Mouse (Mus musculus) ES-E14 (cell line): ENCODE measurements around the gene Usp4. TPM values are rescaled to one million over a fixed set of nuclear protein-coding genes. Genes with fewer than 3 reads are reported as not detected.
A peak's percentile ranks its signal among the peaks of the same experiment; 100 is the strongest.

Experiments used
- DNase-seq: peaks from one replicate; pipeline ENCODE4 v3.0.0-alpha.2; 2013; ENCODE audit warnings: low read depth, low spot score
- H3K27ac ChIP-seq: 2 replicates; pipeline ENCODE4 v1.5.1; 2012; ENCODE audit warnings: low read depth, mild to moderate bottlenecking, low read length, moderate library complexity, mixed read lengths; ENCODE audit not compliant: poor library complexity, insufficient read depth, severe bottlenecking
- H3K36me3 ChIP-seq: 2 replicates; pipeline ENCODE4 v1.6.1; 2012; ENCODE audit warnings: mild to moderate bottlenecking, low read length, moderate library complexity, mixed read lengths; ENCODE audit not compliant: control insufficient read depth, poor library complexity, insufficient read depth, severe bottlenecking
- H3K4me1 ChIP-seq, 2 experiments: fragments of 150-350 bp in 1 of 2; sonication (generic) in 1 of 2; 2 replicates each; pipeline ENCODE4 v1.6.1; 2012; ENCODE audit warnings: low read length in 2 of 2, mild to moderate bottlenecking in 1 of 2, mixed read lengths in 1 of 2; ENCODE audit not compliant: control insufficient read depth in 2 of 2, insufficient read depth in 2 of 2, poor library complexity in 1 of 2
- H3K4me3 ChIP-seq, 2 experiments: fragments of 150-350 bp in 1 of 2; sonication (generic) in 1 of 2; 2 replicates each; pipeline ENCODE4 v1.5.1; 2012; ENCODE audit warnings: low read length in 2 of 2, low read depth in 1 of 2, mild to moderate bottlenecking in 1 of 2, mixed read lengths in 1 of 2; ENCODE audit not compliant: insufficient read depth in 1 of 2, poor library complexity in 1 of 2, severe bottlenecking in 1 of 2
- H3K9ac ChIP-seq: 2 replicates; pipeline ENCODE4 v1.6.1; 2012; ENCODE audit warnings: low read depth, mild to moderate bottlenecking, low read length, mixed read lengths; ENCODE audit not compliant: poor library complexity, insufficient read depth, severe bottlenecking
- H3K9me3 ChIP-seq: fragments of 150-350 bp; sonication (generic); 2 replicates; pipeline ENCODE4 v1.6.1; 2012; ENCODE audit warnings: low read depth, mild to moderate bottlenecking, low read length; ENCODE audit not compliant: control insufficient read depth, insufficient read depth
- CHD2 ChIP-seq: IDR thresholded peaks from 2 replicates; pipeline ENCODE4 v1.6.1; 2014; ENCODE audit warnings: mild to moderate bottlenecking, low read depth, low read length, inconsistent platforms
- HCFC1 ChIP-seq: IDR thresholded peaks from 2 replicates; pipeline ENCODE4 v1.6.1; 2012; ENCODE audit warnings: low read length, inconsistent platforms, borderline replicate concordance; ENCODE audit not compliant: insufficient read depth
- MAFK ChIP-seq: IDR thresholded peaks from 2 replicates; pipeline ENCODE4 v1.6.1; 2014; ENCODE audit warnings: mild to moderate bottlenecking, low read depth, low read length, inconsistent platforms; ENCODE audit not compliant: insufficient read depth
- ZC3H11A ChIP-seq: IDR thresholded peaks from 2 replicates; pipeline ENCODE4 v1.6.1; 2012; ENCODE audit warnings: low read depth, mild to moderate bottlenecking, inconsistent platforms, low read length, borderline replicate concordance
- ZNF384 ChIP-seq: IDR thresholded peaks from 2 replicates; pipeline ENCODE4 v1.6.1; 2012; ENCODE audit warnings: low read depth, low read length, inconsistent platforms
- in situ Hi-C, 2 experiments: fragments of 600-800 bp; cut with MboI; formaldehyde crosslinking; loops; one replicate each; pipeline ENCODE4 v1.15.1; 2025; ENCODE audit warnings: low sequenced_read_pairs in 2 of 2, inconsistent platforms in 1 of 2; ENCODE audit not compliant: unreplicated experiment in 2 of 2
- total RNA-seq: library from RNA; depleted of rRNA; stranded (reverse); fragments of 300-350 nt; gene quantifications from 2 replicates; pipeline ENCODE4 v1.2.3, GENCODE M21; 2012

Usp4 gene
- total RNA-seq, 1 experiment: 69.1 TPM

DNA sequence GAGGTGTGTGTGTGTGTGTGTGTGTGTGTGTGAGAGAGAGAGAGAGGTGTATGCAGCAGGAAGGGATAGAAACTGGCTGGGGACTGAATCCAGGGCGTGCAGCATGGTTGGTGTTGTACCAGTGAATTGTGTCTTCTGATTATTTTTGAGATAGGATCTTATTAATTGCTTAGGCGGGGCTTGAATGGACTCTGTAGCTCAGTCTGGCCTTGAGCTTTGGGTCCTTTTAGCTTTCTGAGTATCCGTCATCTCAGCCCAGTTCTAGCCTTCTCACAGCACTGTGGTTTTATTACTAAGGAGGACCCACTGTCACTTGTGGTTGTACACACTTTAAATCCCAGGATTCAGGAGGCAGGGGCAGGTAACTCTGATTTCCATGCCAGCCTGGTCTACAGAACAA is 4.3 kb upstream of the Usp4 start:
- H3K36me3 ChIP-seq: peaks cover 8% of the 10 kb centered on the region; the same call in 1 of the 2 replicates
- H3K9ac ChIP-seq: no peak overlapping the region
- DNase-seq: no peak
- H3K4me3 ChIP-seq: no peak overlapping the region
- H3K9me3 ChIP-seq: no peaks in the 10 kb centered on the region
- no peak for TF ChIP-seq MAFK
- no peak for TF ChIP-seq ZNF384
- no peak for TF ChIP-seq ZC3H11A
- TF ChIP-seq HCFC1: no peak
- TF ChIP-seq CHD2: no peak
- no peak overlapping the region for H3K27ac ChIP-seq
- in situ Hi-C loops: no loop called here
- H3K4me1 ChIP-seq: peaks cover 4 to 6% of the 10 kb centered on the region in 2 experiments

DNA sequence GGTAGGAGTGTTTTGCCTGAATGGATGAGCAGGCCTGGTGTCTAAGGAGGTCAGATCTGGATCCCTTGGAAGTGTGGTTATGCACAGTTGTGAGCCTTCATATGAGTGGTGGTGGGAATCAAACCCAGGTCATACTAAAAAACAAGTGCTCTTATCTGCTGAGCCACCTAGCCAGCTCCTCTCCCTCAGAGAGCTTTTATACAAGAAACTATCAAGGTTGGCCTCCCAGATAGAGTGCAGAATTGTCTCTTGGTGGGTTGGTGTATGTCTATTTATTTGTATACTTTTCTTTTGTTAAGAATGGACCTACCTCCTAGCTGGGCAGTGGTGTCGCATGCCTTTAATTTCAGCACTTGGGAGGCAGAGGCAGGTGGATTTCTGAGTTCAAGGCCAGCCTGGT is 3.8 kb upstream of the Usp4 start:
- Histone ChIP-seq H3K4me1 (peaks cover 5 to 6% of the 10 kb centered on the region in 2 experiments), H3K9ac (no peak overlapping the region), H3K4me3 (no peak overlapping the region), H3K27ac (no peak overlapping the region), H3K36me3 (peaks cover 8% of the 10 kb centered on the region; the same call in 1 of the 2 replicates), H3K9me3 (no peaks in the 10 kb centered on the region)
- in situ Hi-C loops: no loop called here
- no peak for DNase-seq
- no peak for TF ChIP-seq ZNF384
- no peak for TF ChIP-seq MAFK
- TF ChIP-seq HCFC1: no peak
- TF ChIP-seq ZC3H11A: no peak
- no peak for TF ChIP-seq CHD2

DNA sequence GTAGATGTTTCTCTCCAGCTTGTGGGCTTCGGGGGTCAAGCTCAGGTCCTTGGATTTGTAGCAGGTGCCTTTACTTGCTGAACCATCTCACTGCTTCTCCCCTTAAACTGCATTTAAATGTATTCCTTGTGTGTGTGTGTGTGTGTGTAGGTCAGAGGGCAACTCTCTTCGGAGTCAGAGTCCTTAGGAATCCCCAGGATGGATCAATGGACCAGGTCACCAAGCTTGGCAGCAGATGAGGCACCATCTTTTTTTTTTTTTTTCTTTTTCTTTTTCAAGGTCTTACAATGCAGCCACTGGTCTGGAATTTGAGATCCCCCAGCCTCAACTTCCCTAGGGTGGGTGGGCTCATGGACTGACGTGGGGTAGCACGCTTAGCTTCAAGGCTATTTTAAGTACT is 3.2 kb upstream of the Usp4 start:
- in situ Hi-C loops: no loop called here
- Histone ChIP-seq H3K4me1 (peaks cover 5 to 6% of the 10 kb centered on the region in 2 experiments), H3K9ac (no peak overlapping the region), H3K36me3 (peaks cover 8% of the 10 kb centered on the region; the same call in 1 of the 2 replicates), H3K9me3 (no peaks in the 10 kb centered on the region), H3K27ac (no peak overlapping the region), H3K4me3 (no peak overlapping the region)
- no peak for DNase-seq
- TF ChIP-seq HCFC1 (no peak), ZNF384 (no peak), MAFK (no peak), ZC3H11A (no peak), CHD2 (no peak)

DNA sequence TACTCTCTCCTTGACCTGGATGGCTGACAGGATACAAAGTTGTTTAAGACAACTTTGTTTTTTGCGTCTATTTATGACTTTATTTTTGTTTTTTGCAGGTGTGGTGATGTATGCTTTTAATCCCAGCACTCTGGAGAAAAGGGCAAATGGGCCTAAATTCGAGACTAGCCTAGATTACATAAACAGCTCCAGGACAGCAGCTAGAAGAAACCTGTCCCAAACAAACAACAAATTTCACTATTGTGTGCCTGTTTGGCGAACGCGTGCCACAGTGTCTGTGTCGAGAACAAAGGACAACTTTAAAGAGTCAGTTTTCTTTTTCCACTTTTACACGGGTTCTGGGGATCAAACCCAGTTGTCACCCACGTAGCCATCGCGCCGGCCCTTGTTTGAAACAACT is 629 bp upstream of the Usp4 start:
- in situ Hi-C loops: no loop called here
- peaks cover 5% of the 10 kb centered on the region in 2 experiments for H3K4me1 ChIP-seq

DNA sequence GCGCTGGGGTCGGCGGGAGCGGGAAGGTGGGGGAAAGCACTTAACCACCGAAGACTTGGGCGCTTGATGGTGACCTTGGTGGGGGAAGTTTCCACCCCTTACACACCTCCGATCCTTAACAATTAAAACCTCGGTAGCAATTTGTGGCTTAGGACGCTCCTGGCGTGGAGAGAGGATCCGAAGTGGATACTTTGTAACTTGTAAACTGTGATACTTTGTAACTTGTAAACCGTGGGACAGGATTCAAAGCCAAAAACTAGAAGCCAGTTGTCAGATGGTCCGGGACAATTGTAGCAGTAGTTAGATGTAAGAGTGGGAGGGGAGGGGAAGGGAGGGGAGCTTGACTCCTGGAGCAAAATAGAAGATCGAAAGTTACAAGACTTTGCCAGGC is 632 bp downstream of the Usp4 start:
- in situ Hi-C loops: no loop called here
- TF ChIP-seq CHD2: no peak
- TF ChIP-seq HCFC1: no peak
- no peak for TF ChIP-seq ZC3H11A
- no peak for TF ChIP-seq MAFK
- no peak for TF ChIP-seq ZNF384
- Histone ChIP-seq H3K9ac (peak overlapping the region; percentile 76), H3K4me3 (peak overlapping the region; percentile 74 to 83), H3K36me3 (peaks cover 12% of the 10 kb centered on the region), H3K27ac (no peak overlapping the region), H3K4me1 (peaks cover 5% of the 10 kb centered on the region in 2 experiments), H3K9me3 (no peaks in the 10 kb centered on the region)
- no peak for DNase-seq

More for the DNA sequence above, 629 bp upstream of the Usp4 start:
- Histone ChIP-seq H3K27ac (peak overlapping the region; percentile 28; the same call in 1 of the 2 replicates), H3K4me3 (peak overlapping the region; percentile 74 to 83), H3K36me3 (peaks cover 5% of the 10 kb centered on the region), H3K9ac (peak overlapping the region; percentile 84), H3K9me3 (no peaks in the 10 kb centered on the region)
- TF ChIP-seq HCFC1 (no peak), ZC3H11A (no peak), ZNF384 (no peak), MAFK (no peak), CHD2 (no peak)
- no peak for DNase-seq
